8 mouse cellular contexts compared by ENCODE assay signal in genomic region chr4:120569486-120570437, GRCm38 (mm10). TPM values are rescaled to one million over a fixed set of nuclear protein-coding genes. Genes with fewer than 3 reads are reported as not detected.
DNase-seq lines count a peak whose midpoint lies in the region; ATAC-seq and TF ChIP-seq lines count a peak whose summit lies in the region.

Gene Ctps (minus strand): TSS chr4:120570276.

- peak; percentile 78 for ATAC-seq in G1E (ENCODE audit: extremely low read depth, insufficient number of reproducible peaks, low FRiP score, poor library complexity, severe bottlenecking)
- peak; percentile 96 for ATAC-seq in forebrain, postnatal 0 days
- peak; percentile 95 for ATAC-seq in lung, embryonic 15.5 days (ENCODE audit: borderline replicate concordance, extremely low read depth, low FRiP score, low TSS enrichment)

- peak within 1 kb of the TSS; percentile 88 for H3K4me3 ChIP-seq in G1E (ENCODE audit: low read depth, low read length)
- H3K4me3 ChIP-seq in forebrain, postnatal 0 days (ENCODE audit: low read depth, low read length) = peak within 1 kb of the TSS; percentile 65
- peak within 1 kb of the TSS; percentile 85 for H3K4me3 ChIP-seq in lung, embryonic 15.5 days

- H3K9ac ChIP-seq in forebrain, postnatal 0 days = peak within 1 kb of the TSS; percentile 83
- H3K9ac ChIP-seq in lung, embryonic 15.5 days = peak within 1 kb of the TSS; percentile 75

- peak within 1 kb of the TSS; percentile 81 for H3K4me2 ChIP-seq in forebrain, postnatal 0 days (ENCODE audit: low read depth)
- H3K4me2 ChIP-seq in lung, embryonic 15.5 days = peak within 1 kb of the TSS; percentile 90

- peaks cover 30% of the 10 kb centered on the region for H3K36me3 ChIP-seq in G1E (replicated peaks)
- H3K36me3 ChIP-seq in forebrain, postnatal 0 days (ENCODE audit: insufficient read depth) = peaks cover 1% of the 10 kb centered on the region; the same call in 1 of the 2 replicates
- H3K36me3 ChIP-seq in lung, embryonic 15.5 days = peaks cover 9% of the 10 kb centered on the region

- peaks cover 34% of the 10 kb centered on the region for H3K4me1 ChIP-seq in G1E (ENCODE audit: insufficient read depth, low read depth, low read length)
- H3K4me1 ChIP-seq in forebrain, postnatal 0 days (ENCODE audit: insufficient read depth) = peaks cover 21% of the 10 kb centered on the region
- peaks cover 40% of the 10 kb centered on the region for H3K4me1 ChIP-seq in lung, embryonic 15.5 days

- 1% methylated on average over 94 of the region's 97 CpGs for WGBS in forebrain, postnatal 0 days
- under 1% methylated on average over 89 of the region's 97 CpGs for WGBS in lung, embryonic 15.5 days

- no peaks in the 10 kb centered on the region for H3K27me3 ChIP-seq in G1E (ENCODE audit: insufficient read depth, low read length)
- no peaks in the 10 kb centered on the region for H3K27me3 ChIP-seq in forebrain, postnatal 0 days (ENCODE audit: insufficient read depth, low read length)
- no peaks in the 10 kb centered on the region for H3K27me3 ChIP-seq in lung, embryonic 15.5 days

- H3K9me3 ChIP-seq in G1E (replicated peaks) = no peaks in the 10 kb centered on the region
- H3K9me3 ChIP-seq in forebrain, postnatal 0 days (ENCODE audit: low read length) = no peaks in the 10 kb centered on the region
- no peaks in the 10 kb centered on the region for H3K9me3 ChIP-seq in lung, embryonic 15.5 days

- peak within 1 kb of the TSS; percentile 96 for H3K27ac ChIP-seq in forebrain, postnatal 0 days (ENCODE audit: low read depth, low read length)
- H3K27ac ChIP-seq in lung, embryonic 15.5 days = peak within 1 kb of the TSS; percentile 96

- DNase-seq in G1E (ENCODE audit: low spot score) = peak; percentile 98
- peak; percentile 95 to 96 for DNase-seq in cerebellum, adult 18-20 months
- peak; percentile 99 for DNase-seq in forebrain, postnatal 0 days
- peak; percentile 96 for DNase-seq in heart, postnatal 4 days
- DNase-seq in layer of hippocampus, adult 8-10 months (ENCODE audit: low spot score in 2 of 2) = peak; percentile 89 to 92
- DNase-seq in ovary, adult 18-20 months (ENCODE audit: low spot score) = peak; percentile 89
- peak; percentile 95 for DNase-seq in thymus, postnatal 0 days (ENCODE audit: low spot score)

- no peak for TF ChIP-seq CTCF in G1E (IDR thresholded peaks at IDR 0.05; ENCODE audit: low read depth, low read length)
- TF ChIP-seq CTCF in forebrain, postnatal 0 days (IDR thresholded peaks at IDR 0.05; ENCODE audit: low read depth) = peak; percentile 16; the same call in 1 of the 2 replicates

RNA-seq across cellular contexts. Expression of gene Ctps, which starts in this region (rescaled TPM):
- 41.3 and 41.6 TPM in 2 replicates for total RNA-seq in G1E (2014; fragmentation: Nextera tagmentation)
- 39.8 and 40.8 TPM in 2 replicates for total RNA-seq in G1E (2017)
- 6.2 and 9.3 TPM in 2 replicates for polyA plus RNA-seq in G1E (2012)
- total RNA-seq in forebrain, postnatal 0 days (2014; rRNA removed) = 73.0 and 73.3 TPM in 2 replicates
- polyA plus RNA-seq in forebrain, postnatal 0 days (2015; fragmentation: Nextera tagmentation; extraction: Ambion mirVana) = 71.9 and 76.8 TPM in 2 replicates
- 10 to 100 TPM; 85.6 to 87.5 TPM for total RNA-seq in heart, postnatal 4 days (2021)
- total RNA-seq in layer of hippocampus, adult 8-10 months (2022) = 10 to 100 TPM; 33.3 to 35.5 (median 35.2) TPM
- 85.6 and 87.4 TPM in 2 replicates for polyA plus RNA-seq in lung, embryonic 15.5 days (2015; fragmentation: Nextera tagmentation; extraction: Ambion mirVana)
- polyA plus RNA-seq in thymus, postnatal 0 days (2015; fragmentation: Nextera tagmentation; extraction: Ambion mirVana) = 61.6 and 63.5 TPM in 2 replicates

Comparison
In these comparisons a context has a peak if more than half of its experiments do, and no peak if none do; other contexts are left out.
1. Peak in every context shown above with its lines: DNase-seq, ATAC-seq, H3K4me3 ChIP-seq and H3K27ac ChIP-seq.